Mouse (Mus musculus) thymus, adult 2 months (tissue): ENCODE results near the gene Lman1l.

ENCODE experiments used
- CTCF ChIP-seq: fragments of 200-500 bp; IDR thresholded peaks from 2 replicates; pipeline ENCODE4 v1.5.1; 2012; ENCODE audit warnings: mild to moderate bottlenecking, control low read depth, low read length, moderate library complexity, borderline replicate concordance; ENCODE audit not compliant: control insufficient read depth, poor library complexity, insufficient read depth; ENCODE audit errors: extremely low read depth
- POLR2A ChIP-seq: fragments of 200-500 bp; IDR thresholded peaks from 2 replicates; pipeline ENCODE4 v1.6.1; 2012; ENCODE audit warnings: mild to moderate bottlenecking, low read length, control low read depth, moderate library complexity; ENCODE audit not compliant: control insufficient read depth, poor library complexity, insufficient read depth; ENCODE audit errors: extremely low read depth

- no peak for TF ChIP-seq CTCF
- no peak for TF ChIP-seq POLR2A
These were observed 2.9 kb downstream of the Lman1l start for GRCm38 (mm10) chr9:57617556-57618169.
